Mouse (Mus musculus) monocyte, adult 5-6 weeks (primary cell): ENCODE data around the gene Thbs2. TPM values are rescaled to one million over a fixed set of nuclear protein-coding genes. Genes with fewer than 3 reads are reported as not detected.

ENCODE experiments used
- ATAC-seq: fragments of 153-309, 156-312 bp; replicated peaks from 2 replicates; pipeline ENCODE4 v1.8.0; 2017; ENCODE audit warnings: mild to moderate bottlenecking; ENCODE audit not compliant: low TSS enrichment, insufficient number of reproducible peaks, severe bottlenecking, poor library complexity, low FRiP score
- total RNA-seq: library from RNA; stranded (forward); fragments of 200-1000, 200-491, 200-594 nt; gene quantifications from 3 replicates; pipeline ENCODE4 v1.2.3, GENCODE M21; 2017

Gene Thbs2
- total RNA-seq, 1 experiment from 2014 or later = not detected

DNA sequence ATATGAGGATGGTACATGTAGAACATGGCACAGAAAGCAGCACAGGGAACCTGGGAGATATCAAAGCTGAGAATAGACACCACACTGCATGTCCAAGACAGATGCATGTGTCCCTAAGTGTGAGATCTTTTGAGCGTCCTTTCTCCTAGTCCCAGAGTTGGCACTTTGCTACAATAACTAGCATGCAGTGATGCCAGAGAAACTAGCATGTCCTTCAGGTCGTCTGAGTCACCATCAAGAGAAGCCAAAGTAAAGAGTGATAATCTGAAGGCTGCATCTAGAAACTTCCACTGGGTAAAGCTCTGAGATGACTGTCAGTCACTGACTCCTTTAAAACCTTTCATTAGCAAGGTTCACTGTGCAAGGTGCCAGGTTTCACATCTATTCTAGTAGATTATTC, 7.9 kb upstream of the Thbs2 start:
- no peak for ATAC-seq

DNA sequence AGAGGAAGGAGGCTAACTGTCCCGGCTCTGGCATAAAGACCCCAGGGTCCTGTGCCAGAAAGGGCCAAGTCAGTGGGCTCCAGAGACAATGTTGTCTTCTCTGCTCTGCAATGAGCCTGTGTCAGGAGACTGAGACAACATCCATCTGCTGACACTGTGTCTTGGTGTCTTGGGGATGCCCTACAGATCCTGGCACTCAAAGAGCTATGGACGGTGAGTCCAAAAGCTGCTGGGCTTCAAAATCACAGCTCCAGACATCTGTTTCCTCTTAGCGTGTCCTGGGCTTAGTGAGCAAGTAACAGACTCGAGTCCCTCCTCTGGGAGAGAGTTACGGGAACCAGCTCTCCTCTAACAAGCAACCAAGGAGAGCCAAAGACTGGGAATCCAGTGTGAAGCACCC, 6.2 kb upstream of the Thbs2 start:
- ATAC-seq = no peak

DNA sequence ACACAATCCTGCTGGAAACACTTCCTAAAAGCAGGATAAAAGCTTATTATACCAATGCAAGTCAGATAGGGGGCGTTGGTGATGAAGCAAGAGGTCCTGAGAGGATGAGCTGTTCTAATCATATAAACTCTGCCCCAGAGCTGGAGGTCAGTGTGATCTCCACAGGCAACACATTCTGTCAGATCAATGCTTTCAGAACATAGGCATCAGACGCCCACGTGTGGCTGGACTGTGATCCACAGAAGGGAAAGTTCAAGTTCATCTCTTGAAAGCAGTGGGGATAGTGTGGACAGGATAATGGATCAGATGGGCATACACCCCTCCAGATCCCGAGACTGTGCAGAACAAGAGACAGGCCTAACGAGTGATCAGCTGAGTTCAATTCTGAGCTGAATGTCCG, 4.2 kb upstream of the Thbs2 start:
- no peak for ATAC-seq

DNA sequence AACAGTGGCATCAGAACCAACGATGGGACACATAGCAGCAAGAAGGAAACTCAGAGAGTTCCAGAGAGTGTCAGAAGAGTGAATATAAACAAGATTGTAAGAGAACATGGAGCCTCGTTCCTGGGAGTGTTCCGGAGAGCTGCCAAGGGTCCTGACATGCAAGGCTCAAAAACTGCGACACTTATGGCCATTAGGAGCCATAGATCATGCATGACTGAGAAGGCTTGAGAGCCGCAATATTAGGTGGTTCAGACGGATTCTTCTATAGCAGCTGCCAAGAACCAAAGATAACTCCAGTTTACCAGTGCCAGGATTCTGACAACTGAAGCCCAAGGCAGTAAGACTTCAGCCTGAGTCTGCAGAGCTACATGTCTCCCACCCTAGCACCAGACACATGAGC, 3.1 kb upstream of the Thbs2 start:
- ATAC-seq = no peak

DNA sequence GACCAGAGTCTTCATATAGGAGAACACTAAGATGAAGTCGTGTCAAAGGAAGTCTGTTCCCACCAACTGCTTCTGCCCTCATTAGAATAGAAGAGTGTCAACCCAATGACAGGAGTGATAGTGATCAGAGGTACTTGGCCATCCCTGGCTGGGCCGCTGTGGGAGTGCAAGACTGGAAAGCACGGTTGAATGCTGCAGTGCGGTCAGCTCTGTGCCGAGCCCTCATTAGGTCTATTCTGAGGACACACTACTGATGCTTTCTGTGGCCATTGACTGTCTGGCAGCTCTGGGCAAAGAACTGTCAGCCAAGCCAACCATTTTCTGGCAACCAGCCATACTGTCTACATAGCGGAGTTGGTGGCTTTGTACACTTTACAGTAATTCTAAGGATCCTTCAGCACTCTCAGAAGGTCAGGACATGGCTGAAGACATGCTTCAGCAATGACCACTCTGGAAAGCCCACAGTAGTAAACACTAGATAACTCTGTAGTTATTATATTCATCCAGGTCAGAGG, 2.3 kb upstream of the Thbs2 start:
- no peak for ATAC-seq

DNA sequence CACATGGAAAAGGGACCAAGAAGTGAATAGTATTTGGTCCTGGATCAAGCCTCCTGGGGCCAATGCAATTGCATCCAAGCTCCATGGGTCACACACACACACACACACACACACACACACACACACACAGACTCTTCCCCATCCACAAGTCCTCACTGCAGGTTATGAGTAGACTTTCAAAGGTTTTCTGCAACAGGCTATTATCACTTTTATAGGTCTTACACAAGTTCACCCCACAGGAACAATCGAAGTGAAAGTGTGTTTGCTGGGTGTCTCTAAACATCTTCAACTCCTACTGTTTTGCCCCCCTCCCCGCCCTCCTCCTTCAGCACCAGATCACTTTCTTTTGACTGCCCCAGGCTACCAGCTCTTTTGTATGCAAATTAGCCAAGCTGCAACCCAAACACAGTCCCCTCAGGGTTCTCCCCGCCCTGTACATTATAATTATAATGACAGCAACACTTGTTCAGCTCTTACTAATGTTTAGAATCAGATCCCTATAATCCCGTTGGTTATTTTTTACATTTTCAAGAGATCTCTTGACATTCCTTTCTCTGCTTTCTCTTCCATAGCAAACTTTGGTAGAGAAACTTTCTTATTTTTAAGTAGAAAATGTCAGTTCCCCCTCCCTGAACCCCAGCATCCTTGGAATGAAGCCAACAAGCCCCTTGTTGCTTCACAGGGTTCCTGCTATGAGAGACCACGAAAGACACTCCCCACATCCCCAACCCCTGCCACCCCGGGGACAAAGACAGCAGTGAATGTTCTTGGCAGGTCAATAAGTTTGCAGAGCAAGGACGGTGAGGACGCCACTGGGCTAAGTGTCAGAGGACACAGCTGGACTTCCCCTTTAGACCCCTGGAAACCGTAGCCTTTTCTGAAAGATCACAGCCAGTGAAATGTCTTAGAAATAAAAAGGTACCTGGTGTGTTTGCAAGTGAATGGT, 714 bp downstream of the Thbs2 start:
- no peak for ATAC-seq

DNA sequence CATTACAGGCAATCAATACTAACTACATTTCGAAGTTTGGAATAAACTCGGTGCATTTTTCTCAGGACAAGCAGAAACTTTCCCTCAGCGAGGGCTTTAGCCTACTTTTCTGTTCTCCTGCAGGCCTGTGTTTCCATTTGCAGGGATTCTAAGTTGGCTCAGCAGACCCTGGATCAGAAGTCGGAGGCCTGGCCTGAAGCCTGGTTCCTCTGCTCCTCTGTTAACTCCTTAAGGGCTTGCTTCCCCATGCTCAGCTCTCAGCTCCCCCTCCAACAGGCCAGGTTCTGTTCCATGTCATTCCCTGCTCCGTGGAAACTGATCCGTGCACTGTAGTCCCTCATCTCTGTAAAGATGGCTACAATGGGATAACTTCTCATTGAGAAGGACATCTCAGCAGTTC, 2.1 kb downstream of the Thbs2 start:
- no peak for ATAC-seq

DNA sequence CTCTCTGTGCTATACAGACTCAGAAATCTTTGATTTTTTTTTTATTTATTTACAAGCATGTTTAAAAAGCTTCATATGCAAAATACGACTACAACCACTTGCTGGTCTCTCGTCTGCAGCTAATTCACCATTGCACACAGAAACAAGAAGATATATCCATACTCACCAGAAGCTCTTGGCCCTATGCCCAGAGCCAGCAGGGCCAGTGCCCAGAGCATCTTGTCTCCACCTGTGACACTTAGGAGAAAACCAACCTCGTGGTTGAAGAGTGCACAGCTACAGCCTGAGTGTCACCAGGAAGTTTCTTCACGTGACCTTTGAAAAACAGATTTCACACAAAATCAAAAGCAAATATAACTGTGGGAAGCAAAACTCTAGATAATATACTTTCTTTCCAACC, 2.8 kb downstream of the Thbs2 start:
- no peak for ATAC-seq

DNA sequence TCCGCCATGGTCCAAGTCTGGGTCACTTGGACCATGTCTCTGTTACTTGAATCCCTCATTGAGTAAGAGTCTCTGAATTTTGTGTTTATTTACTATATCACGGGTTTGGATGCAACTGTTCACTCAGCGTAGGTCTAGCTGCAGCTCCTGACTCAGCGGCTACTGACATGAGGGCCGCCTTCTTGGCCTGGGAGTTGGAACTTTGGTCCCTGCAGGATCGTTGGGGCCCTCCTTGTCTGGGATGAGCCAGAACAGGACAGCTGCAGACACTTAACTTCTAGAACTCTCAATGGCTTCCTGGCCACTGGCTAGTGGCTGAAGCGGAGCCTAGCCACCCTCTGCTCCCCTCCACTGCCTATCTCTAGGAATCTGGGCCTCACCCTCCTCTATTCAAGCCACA, 11.2 kb downstream of the Thbs2 start:
- no peak for ATAC-seq

DNA sequence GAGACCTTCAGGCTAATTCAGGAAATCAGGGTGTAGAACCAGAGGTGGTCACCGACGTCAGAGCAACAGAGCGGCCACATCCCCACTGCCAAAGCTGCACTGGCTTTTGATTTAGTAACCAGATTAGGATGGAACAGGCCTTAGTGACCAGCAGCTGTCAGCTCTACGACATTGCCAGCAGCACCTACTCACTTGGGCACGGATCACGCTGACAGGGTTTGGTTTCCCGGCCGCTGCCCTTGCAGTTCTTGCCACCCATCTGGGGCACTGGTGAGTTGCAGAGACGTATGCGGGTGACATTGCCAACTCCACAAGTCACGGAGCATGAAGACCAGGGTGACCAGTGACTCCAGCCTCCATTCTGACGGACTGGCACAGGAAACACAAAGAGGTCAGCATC, 13.0 kb downstream of the Thbs2 start:
- ATAC-seq = no peak

DNA sequence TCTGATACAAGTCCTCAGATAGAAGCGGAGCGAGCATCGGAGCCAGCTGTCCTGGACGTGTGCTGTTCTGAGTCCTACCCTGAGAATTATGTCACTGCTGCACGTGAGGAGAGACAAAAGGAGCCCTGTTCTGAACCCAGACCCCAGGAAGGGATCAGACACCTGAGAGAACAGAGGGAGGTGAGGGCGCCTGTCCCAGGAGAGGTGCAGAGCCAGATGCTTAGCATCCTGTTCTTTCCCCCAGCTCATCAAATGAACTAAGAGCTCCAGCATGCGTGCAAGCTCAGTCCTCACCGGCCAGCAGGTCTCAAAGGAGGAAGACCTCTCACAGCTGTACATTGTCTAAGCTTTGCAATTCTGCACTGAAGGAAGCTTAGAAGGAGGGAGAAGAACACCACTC, 16.8 kb downstream of the Thbs2 start:
- ATAC-seq = no peak

DNA sequence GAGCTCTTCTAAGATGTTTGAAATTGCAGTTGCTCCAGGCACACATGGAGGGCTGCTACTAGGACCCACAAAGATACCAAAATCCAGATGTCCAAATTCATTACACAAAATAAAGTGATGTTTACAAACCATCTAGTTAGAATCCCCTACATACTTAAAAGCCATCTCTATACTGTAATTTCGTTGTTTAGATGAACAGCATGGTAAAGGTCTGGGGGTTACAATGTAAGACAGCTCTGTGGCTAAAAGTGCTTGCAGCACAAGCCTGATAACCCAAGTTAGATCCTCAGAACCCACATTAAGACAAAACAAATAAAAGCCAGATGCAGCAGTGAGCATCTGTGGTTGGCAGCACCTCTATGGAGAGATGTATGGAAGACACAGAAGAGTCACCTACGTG, 18.5 kb downstream of the Thbs2 start:
- ATAC-seq = no peak

DNA sequence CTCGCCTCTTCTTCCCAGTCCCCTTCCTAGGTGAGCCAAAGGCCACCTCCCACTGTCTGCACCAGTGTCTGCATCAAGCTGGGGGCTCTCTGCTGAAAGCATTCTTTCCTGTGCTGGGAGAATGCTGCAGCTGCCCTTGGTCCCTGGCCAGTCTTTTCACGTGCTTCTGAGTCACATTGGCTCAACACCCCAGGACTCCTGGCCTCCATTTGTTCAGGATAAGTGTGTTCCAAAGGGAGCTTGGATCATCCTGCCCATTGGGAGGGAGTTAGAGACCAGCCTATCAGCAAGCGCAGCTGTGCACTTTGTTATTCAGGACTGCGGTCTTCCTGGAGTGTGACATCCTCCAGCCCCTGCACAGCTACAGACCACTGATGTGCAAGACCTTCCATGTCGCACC, 21.6 kb downstream of the Thbs2 start:
- no peak for ATAC-seq

DNA sequence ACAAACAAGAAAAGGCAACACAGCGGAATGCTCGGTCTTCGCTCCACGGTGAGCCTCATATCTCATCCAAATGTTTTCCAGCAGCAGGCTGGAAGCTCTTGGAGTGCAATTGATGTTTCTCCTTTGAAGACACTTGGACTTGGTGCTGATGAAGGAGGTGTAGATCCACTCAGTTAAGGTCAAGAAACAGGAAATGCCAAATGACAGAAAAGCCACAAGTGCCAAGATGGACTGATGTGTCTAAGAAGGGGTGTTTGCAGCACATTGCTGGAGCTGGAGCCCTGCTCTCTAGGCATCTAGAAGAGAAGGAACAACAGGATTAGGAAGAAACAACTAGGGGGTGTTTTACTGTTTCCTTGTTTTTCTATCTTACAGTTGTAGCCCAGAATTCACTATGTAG, 26.8 kb downstream of the Thbs2 start:
- no peak for ATAC-seq

DNA sequence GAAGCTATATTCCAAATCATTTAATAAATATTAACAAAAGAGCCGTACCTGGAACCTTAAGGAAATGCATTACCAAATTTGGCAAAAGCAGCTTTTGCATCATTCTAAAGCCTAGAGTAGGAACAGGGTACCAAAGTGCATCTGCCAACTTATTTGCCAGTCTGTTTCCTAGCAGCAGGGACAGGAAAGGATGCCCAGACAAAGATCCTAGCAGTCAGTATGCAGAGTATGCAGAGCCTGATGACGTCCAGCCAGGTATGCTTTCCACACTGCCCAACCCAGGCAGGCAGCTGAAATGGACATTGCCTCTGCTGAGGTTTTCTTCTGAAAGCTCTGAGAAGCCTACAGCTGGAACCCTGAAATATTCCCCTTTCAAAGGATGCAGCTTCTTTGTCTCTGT, 27.6 kb downstream of the Thbs2 start:
- no peak for ATAC-seq

DNA sequence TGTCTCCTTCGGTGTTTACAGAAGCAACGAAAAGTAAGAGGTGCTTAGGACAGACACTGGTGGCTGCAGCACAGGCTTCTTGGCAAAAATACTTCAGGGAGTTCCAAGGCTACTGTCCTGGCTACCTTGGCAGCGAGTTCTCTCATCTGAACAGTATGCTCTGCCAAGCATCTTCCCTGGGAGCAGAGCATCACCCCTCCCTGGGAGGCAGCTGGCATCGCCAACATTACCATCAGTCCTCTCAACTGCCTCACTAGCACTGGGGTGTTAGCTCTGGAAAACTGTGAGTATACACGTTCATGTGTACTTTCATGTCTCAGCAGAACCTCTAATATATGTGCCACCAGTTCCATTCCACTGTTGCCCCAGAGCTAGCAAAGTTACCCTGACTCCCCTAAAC, 30.7 kb downstream of the Thbs2 start:
- ATAC-seq = no peak

DNA sequence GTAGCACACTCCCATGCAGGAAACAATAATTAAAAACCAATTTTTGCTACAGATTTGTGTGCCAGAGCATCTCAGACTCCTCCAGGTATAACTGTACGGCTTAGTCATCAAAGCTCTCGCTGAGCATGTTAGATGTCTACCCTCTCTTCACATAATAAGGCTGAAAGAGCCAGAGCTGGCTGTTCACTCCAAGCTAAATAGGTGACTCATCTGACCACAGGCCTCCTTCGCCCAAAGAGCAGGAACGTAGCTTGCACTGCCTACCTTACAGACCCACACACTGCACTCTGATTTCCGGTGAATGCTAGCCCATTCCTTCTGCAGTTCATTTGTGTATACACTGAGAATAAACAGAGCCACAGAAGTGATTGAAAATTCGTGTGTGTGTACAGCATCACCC, 31.6 kb downstream of the Thbs2 start:
- ATAC-seq = no peak

DNA sequence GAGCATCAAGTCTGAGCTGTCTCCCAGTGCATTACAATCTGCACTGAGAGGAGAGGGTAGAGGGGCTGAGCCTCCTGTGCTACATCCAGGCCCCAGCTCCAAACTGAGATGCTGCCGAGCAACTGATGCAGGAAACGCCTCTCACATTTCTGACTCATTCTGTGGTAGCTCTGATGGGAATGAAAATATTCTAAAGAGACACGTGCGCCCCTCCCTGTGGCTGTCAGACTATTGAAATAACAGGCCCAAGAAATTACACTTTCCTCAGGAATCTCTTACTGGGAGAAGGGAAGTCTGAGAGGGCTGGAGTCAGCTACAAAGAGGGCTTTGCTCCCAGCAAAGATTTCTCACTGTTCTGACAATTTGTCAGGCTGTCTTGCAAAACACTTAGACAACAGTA, 34.3 kb downstream of the Thbs2 start:
- ATAC-seq = no peak

DNA sequence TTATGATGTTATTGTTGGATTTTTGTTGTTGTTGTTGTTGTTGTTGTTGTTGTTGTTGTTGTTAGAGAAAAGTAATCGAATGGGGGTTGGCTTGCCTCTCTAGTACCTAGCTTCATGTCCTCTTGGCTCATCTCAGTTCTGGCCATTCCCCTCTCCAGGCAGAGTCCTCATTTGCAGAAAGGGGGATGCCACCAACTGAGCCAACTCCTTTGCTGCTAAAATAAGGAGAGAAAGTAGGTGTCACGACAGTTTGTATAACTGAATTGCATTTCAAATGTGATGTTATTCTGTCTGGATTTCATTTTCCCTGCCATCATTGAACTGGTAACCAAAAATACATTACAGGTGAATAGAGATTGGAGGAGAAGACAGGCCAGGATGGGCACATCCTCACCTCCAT, 35.9 kb downstream of the Thbs2 start:
- no peak for ATAC-seq

DNA sequence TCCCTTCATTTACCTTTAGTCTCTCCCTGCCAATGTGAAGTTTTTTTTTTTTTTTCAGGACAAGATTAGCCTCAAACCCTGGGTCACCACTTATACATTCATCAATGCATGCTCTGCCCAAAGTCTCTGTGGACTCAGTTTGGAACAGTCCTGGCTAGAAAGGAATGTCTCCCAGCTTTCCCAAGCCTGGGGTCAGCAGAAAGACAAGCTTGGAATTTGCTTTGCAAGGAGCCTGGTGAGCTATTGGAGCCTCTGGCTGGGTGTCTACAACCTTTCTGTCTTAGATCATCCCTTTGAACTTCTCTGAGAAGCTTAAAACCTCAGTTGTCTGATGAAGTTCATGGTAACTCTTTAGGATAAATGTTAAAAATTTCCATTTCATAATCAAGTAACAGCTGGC, 36.9 kb downstream of the Thbs2 start:
- no peak for ATAC-seq

DNA sequence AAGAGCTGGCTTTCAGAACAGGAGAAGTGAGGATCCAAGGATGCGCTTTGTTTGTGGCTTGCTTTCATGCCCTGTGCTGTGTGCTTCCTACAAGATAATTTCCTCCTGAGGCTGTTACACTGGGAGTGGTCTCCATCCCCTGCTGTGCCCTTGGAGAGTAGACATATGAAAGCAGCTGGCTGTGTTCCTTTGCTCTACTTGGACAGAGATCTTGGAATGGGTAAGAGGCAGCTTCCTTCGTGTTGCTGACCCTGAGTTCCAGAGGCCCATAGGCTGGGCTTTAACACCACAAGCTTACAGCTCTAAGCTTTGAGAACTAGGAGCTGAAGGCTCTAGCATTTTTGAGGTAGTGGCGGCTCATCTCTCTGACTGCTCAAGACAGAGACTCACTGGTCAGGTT, 39.1 kb downstream of the Thbs2 start:
- no peak for ATAC-seq
